Mouse (Mus musculus) lung, postnatal 36 days (tissue): ENCODE data around the gene Lasp1.
A peak's percentile ranks its signal among the peaks of the same experiment; 100 is the strongest.

Experiments
- DNase-seq: peaks from one replicate; pipeline ENCODE4 v3.0.0; 2022; ENCODE audit warnings: mixed read lengths

The Lasp1 gene

GRCm38 (mm10) chr11:97880362-97880761, 81.6 kb downstream of the Lasp1 start:
- DNase-seq: no peak

GRCm38 (mm10) chr11:97883542-97883917, 84.7 kb downstream of the Lasp1 start:
- DNase-seq: peak; percentile 82

GRCm38 (mm10) chr11:97883918-97884600, 85.3 kb downstream of the Lasp1 start, which contains the start of gene Fbxo47:
Gene Fbxo47 (minus strand): TSS chr11:97884154.
- peak; percentile 99 for DNase-seq

- DNase-seq: no peak
Observed at GRCm38 (mm10) chr11:97884601-97885185, 85.9 kb downstream of the Lasp1 start.

GRCm38 (mm10) chr11:97885296-97885915, 86.6 kb downstream of the Lasp1 start:
- no peak for DNase-seq
